Mouse (Mus musculus): Measurements from ENCODE around the gene Olfr742. TPM values are rescaled to one million over a fixed set of nuclear protein-coding genes. Genes with fewer than 3 reads are reported as not detected.

The Olfr742 gene
- total RNA-seq (2014; rRNA removed) (not detected in 2 replicates), polyA plus RNA-seq (2015; fragmentation: Nextera tagmentation; extraction: Ambion mirVana) (not detected in 2 replicates)

DNA sequence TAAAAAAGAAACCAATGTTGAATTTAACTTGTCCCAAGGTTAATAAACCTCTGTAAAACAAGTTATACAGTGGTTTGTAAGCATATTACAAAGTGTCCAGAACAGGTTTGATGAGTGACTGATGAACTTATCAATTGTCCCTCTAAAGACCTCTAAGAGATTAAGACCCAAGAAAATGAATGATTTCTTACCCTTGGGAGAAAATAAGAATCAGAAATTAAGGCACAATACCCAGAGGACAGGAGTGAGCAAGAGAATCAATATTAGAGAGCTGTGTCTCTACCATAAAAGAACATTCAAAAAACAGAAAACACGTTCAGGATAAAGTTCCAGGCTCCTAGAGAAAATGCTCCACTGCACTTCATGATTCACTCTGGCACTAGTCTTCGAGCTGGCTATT, at the start of gene Olfr742:
Gene Olfr742, plus strand, starts transcription at position 301 of the 400 bp plus-strand sequence.
- DNase-seq (ENCODE audit: low spot score) = no peak
- H3K9me3 ChIP-seq (ENCODE audit: low read length) = no peaks in the 10 kb centered on the region

DNA sequence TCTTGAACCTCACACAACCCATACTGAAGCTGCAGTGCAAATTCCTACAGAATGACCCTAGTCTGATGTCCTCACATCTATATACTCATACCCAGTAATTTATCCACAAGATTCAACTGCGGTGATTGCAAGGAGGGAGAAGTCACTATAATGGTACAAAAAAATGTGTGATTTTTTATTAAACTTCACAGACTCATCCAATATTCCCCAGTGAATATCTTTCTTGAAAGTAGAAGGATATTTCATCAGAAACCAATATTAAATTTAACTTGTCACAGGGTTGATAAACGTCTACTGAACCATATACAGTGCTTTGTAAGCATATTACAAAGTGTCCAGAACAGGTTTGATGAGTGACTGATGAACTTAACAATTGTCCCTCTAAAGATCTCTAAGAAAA, 31.0 kb upstream of the Olfr742 start, which contains the start of gene Olfr741:
Gene Olfr741, plus strand, starts transcription at position 301 of the 400 bp plus-strand sequence.
- no peaks in the 10 kb centered on the region for H3K4me1 ChIP-seq (ENCODE audit: insufficient read depth, low read length)
- no peak within 1 kb of the TSS for H3K27ac ChIP-seq
- H3K27me3 ChIP-seq (ENCODE audit: insufficient read depth, low read length) = no peaks in the 10 kb centered on the region
- H3K36me3 ChIP-seq (ENCODE audit: insufficient read depth, low read length) = no peaks in the 10 kb centered on the region
- TF ChIP-seq CTCF (IDR thresholded peaks at IDR 0.05; ENCODE audit: low read depth) = no peak
- no peak within 1 kb of the TSS for H3K4me2 ChIP-seq (ENCODE audit: low read depth, low read length)
- no peak within 1 kb of the TSS for H3K4me3 ChIP-seq (ENCODE audit: low read length)
- DNase-seq (ENCODE audit: low spot score) (no peak), ATAC-seq (no peak)
- no peaks in the 10 kb centered on the region for H3K9me3 ChIP-seq (ENCODE audit: low read length)
- H3K9ac ChIP-seq (replicated peaks; ENCODE audit: low read length) = no peak within 1 kb of the TSS
- WGBS = 66% methylated on average over 2 of the region's 2 CpGs

More for the DNA sequence above, at the start of gene Olfr742:
- TF ChIP-seq CTCF (IDR thresholded peaks at IDR 0.05; ENCODE audit: low read depth) = no peak
- H3K4me2 ChIP-seq (ENCODE audit: low read depth, low read length) = no peak within 1 kb of the TSS
- ATAC-seq = no peak
- H3K4me1 ChIP-seq (ENCODE audit: insufficient read depth, low read length) = no peaks in the 10 kb centered on the region
- H3K36me3 ChIP-seq (ENCODE audit: insufficient read depth, low read length) = no peaks in the 10 kb centered on the region
- H3K4me3 ChIP-seq (ENCODE audit: low read length) = no peak within 1 kb of the TSS
- H3K27me3 ChIP-seq (ENCODE audit: insufficient read depth, low read length) = no peaks in the 10 kb centered on the region
- 56% methylated on average over 2 of the region's 2 CpGs for WGBS
- H3K9ac ChIP-seq (replicated peaks; ENCODE audit: low read length) = no peak within 1 kb of the TSS
- H3K27ac ChIP-seq = no peak within 1 kb of the TSS

DNA sequence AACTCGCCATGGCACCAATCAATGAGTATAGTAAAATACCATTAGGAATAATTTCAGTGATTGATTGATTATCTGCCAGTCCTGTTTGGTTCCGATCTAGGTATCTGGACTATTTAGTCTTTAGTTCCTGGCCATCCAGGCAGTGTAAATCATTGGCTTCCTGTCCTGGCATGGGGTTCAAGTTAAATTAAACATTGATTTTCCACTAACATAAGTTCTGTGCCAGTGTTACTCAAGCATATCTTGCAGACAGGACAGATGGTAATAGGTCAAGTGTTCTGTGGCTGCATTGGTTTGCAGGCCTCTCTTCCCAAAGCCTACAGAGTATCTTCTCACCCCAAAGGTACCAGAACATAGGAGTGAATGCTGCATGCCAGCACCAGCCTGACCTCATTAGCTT, 25.0 kb upstream of the Olfr742 start:
- DNase-seq (ENCODE audit: low spot score) = no peak
- TF ChIP-seq CTCF (IDR thresholded peaks at IDR 0.05; ENCODE audit: low read depth) = no peak
- H3K27ac ChIP-seq = no peak overlapping the region
- no peaks in the 10 kb centered on the region for H3K36me3 ChIP-seq (ENCODE audit: insufficient read depth, low read length)
- H3K4me3 ChIP-seq (ENCODE audit: low read length) = no peak overlapping the region
- no peaks in the 10 kb centered on the region for H3K27me3 ChIP-seq (ENCODE audit: insufficient read depth, low read length)
- H3K4me1 ChIP-seq (ENCODE audit: insufficient read depth, low read length) = no peaks in the 10 kb centered on the region
- 73% methylated on average over 2 of the region's 2 CpGs for WGBS
- H3K9ac ChIP-seq (replicated peaks; ENCODE audit: low read length) = no peak overlapping the region
- H3K9me3 ChIP-seq (ENCODE audit: low read length) = no peaks in the 10 kb centered on the region
- ATAC-seq = no peak
- H3K4me2 ChIP-seq (ENCODE audit: low read depth, low read length) = no peak overlapping the region

DNA sequence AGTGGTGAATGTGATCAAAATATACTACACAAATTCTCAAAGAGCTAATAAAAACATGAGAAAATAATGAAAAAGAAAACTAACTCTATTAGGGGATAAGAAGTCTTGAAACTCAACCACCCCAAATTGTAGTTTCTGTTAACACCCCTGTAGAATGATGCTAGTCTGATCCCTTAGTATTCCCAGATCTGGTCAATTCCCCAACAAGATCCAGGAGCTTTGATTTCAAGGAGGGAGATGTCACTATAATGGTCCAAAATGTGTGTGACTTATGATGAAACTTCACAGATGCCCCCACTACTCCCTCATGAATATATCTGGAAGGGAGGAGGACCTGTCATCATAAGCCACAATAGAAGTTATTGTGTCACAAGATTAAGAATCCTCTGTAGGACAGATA, 18.1 kb downstream of the Olfr742 start, which contains the start of gene Olfr743:
Gene Olfr743, plus strand, starts transcription at position 301 of the 400 bp plus-strand sequence.
- no peak for TF ChIP-seq CTCF (IDR thresholded peaks at IDR 0.05; ENCODE audit: low read depth)
- Histone ChIP-seq H3K36me3 (ENCODE audit: insufficient read depth, low read length) (no peaks in the 10 kb centered on the region), H3K9me3 (ENCODE audit: low read length) (no peaks in the 10 kb centered on the region), H3K27ac (no peak within 1 kb of the TSS), H3K4me3 (ENCODE audit: low read length) (no peak within 1 kb of the TSS), H3K27me3 (ENCODE audit: insufficient read depth, low read length) (no peaks in the 10 kb centered on the region), H3K9ac (replicated peaks; ENCODE audit: low read length) (no peak within 1 kb of the TSS), H3K4me1 (ENCODE audit: insufficient read depth, low read length) (no peaks in the 10 kb centered on the region), H3K4me2 (ENCODE audit: low read depth, low read length) (no peak within 1 kb of the TSS)
- ATAC-seq = no peak
- DNase-seq (ENCODE audit: low spot score) = no peak

- 94% methylated on average over 2 of the region's 2 CpGs for WGBS
- H3K9me3 ChIP-seq (ENCODE audit: low read length) = no peaks in the 10 kb centered on the region
- H3K27ac ChIP-seq = no peak overlapping the region
- H3K4me1 ChIP-seq (ENCODE audit: insufficient read depth, low read length) = no peaks in the 10 kb centered on the region
- no peak for TF ChIP-seq CTCF (IDR thresholded peaks at IDR 0.05; ENCODE audit: low read depth)
- ATAC-seq = no peak
- no peak for DNase-seq (ENCODE audit: low spot score)
- H3K36me3 ChIP-seq (ENCODE audit: insufficient read depth, low read length) = no peaks in the 10 kb centered on the region
- no peaks in the 10 kb centered on the region for H3K27me3 ChIP-seq (ENCODE audit: insufficient read depth, low read length)
- H3K4me2 ChIP-seq (ENCODE audit: low read depth, low read length) = no peak overlapping the region
- no peak overlapping the region for H3K4me3 ChIP-seq (ENCODE audit: low read length)
- H3K9ac ChIP-seq (replicated peaks; ENCODE audit: low read length) = no peak overlapping the region
These were observed 49.3 kb downstream of the Olfr742 start for GRCm38 (mm10) chr14:50552734-50553133.

Other genes with a start within 250 kb of the Olfr742 start
- gene Olfr732, start 219.4 kb upstream of the Olfr742 start, total RNA-seq (2014; rRNA removed) = not detected in 2 replicates
- gene Olfr732, start 219.4 kb upstream of the Olfr742 start, polyA plus RNA-seq (2015; fragmentation: Nextera tagmentation; extraction: Ambion mirVana) = not detected in 2 replicates
- gene Olfr733, start 202.1 kb upstream of the Olfr742 start, total RNA-seq (2014; rRNA removed) = not detected in 2 replicates
- gene Olfr733, start 202.1 kb upstream of the Olfr742 start, polyA plus RNA-seq (2015; fragmentation: Nextera tagmentation; extraction: Ambion mirVana) = not detected in 2 replicates
- not detected in 2 replicates for gene Olfr734, start 176.8 kb upstream of the Olfr742 start, total RNA-seq (2014; rRNA removed)
- gene Olfr734, start 176.8 kb upstream of the Olfr742 start, polyA plus RNA-seq (2015; fragmentation: Nextera tagmentation; extraction: Ambion mirVana) = not detected in 2 replicates
- gene Olfr735, start 154.7 kb upstream of the Olfr742 start, total RNA-seq (2014; rRNA removed) = not detected in 2 replicates
- not detected in 2 replicates for gene Olfr735, start 154.7 kb upstream of the Olfr742 start, polyA plus RNA-seq (2015; fragmentation: Nextera tagmentation; extraction: Ambion mirVana)
- 0.04 TPM in 1 of 2 replicates, not detected in the other for gene Tlr11, start 145.7 kb upstream of the Olfr742 start, total RNA-seq (2014; rRNA removed)
- not detected in 2 replicates for gene Tlr11, start 145.7 kb upstream of the Olfr742 start, polyA plus RNA-seq (2015; fragmentation: Nextera tagmentation; extraction: Ambion mirVana)
- not detected in 2 replicates for gene Olfr736, start 122.4 kb upstream of the Olfr742 start, total RNA-seq (2014; rRNA removed)
- gene Olfr736, start 122.4 kb upstream of the Olfr742 start, polyA plus RNA-seq (2015; fragmentation: Nextera tagmentation; extraction: Ambion mirVana) = not detected in 2 replicates
- gene Olfr738, start 96.0 kb upstream of the Olfr742 start, total RNA-seq (2014; rRNA removed) = not detected in 2 replicates
- not detected in 2 replicates for gene Olfr738, start 96.0 kb upstream of the Olfr742 start, polyA plus RNA-seq (2015; fragmentation: Nextera tagmentation; extraction: Ambion mirVana)
- gene Olfr739, start 85.0 kb upstream of the Olfr742 start, total RNA-seq (2014; rRNA removed) = not detected in 2 replicates
- not detected in 2 replicates for gene Olfr739, start 85.0 kb upstream of the Olfr742 start, polyA plus RNA-seq (2015; fragmentation: Nextera tagmentation; extraction: Ambion mirVana)
- not detected in 2 replicates for gene Olfr740, start 58.1 kb upstream of the Olfr742 start, total RNA-seq (2014; rRNA removed)
- not detected in 2 replicates for gene Olfr740, start 58.1 kb upstream of the Olfr742 start, polyA plus RNA-seq (2015; fragmentation: Nextera tagmentation; extraction: Ambion mirVana)
- not detected in 2 replicates for gene Olfr741, start 30.9 kb upstream of the Olfr742 start, total RNA-seq (2014; rRNA removed)
- gene Olfr741, start 30.9 kb upstream of the Olfr742 start, polyA plus RNA-seq (2015; fragmentation: Nextera tagmentation; extraction: Ambion mirVana) = not detected in 2 replicates
- not detected in 2 replicates for gene Olfr743, start 18.2 kb downstream of the Olfr742 start, total RNA-seq (2014; rRNA removed)
- gene Olfr743, start 18.2 kb downstream of the Olfr742 start, polyA plus RNA-seq (2015; fragmentation: Nextera tagmentation; extraction: Ambion mirVana) = not detected in 2 replicates
- not detected in 2 replicates for gene Olfr744, start 111.3 kb downstream of the Olfr742 start, total RNA-seq (2014; rRNA removed)
- gene Olfr744, start 111.3 kb downstream of the Olfr742 start, polyA plus RNA-seq (2015; fragmentation: Nextera tagmentation; extraction: Ambion mirVana) = not detected in 2 replicates
- gene Olfr745, start 135.8 kb downstream of the Olfr742 start, total RNA-seq (2014; rRNA removed) = not detected in 2 replicates
- gene Olfr745, start 135.8 kb downstream of the Olfr742 start, polyA plus RNA-seq (2015; fragmentation: Nextera tagmentation; extraction: Ambion mirVana) = not detected in 2 replicates
- not detected in 2 replicates for gene Olfr746, start 143.5 kb downstream of the Olfr742 start, total RNA-seq (2014; rRNA removed)
- gene Olfr746, start 143.5 kb downstream of the Olfr742 start, polyA plus RNA-seq (2015; fragmentation: Nextera tagmentation; extraction: Ambion mirVana) = not detected in 2 replicates
- not detected in 2 replicates for gene Olfr747, start 189.6 kb downstream of the Olfr742 start, total RNA-seq (2014; rRNA removed)
- gene Olfr747, start 189.6 kb downstream of the Olfr742 start, polyA plus RNA-seq (2015; fragmentation: Nextera tagmentation; extraction: Ambion mirVana) = not detected in 2 replicates
- not detected in 2 replicates for gene Olfr748, start 203.8 kb downstream of the Olfr742 start, total RNA-seq (2014; rRNA removed)
- not detected in 2 replicates for gene Olfr748, start 203.8 kb downstream of the Olfr742 start, polyA plus RNA-seq (2015; fragmentation: Nextera tagmentation; extraction: Ambion mirVana)
- gene Olfr749, start 241.5 kb downstream of the Olfr742 start, total RNA-seq (2014; rRNA removed) = not detected in 2 replicates
- gene Olfr749, start 241.5 kb downstream of the Olfr742 start, polyA plus RNA-seq (2015; fragmentation: Nextera tagmentation; extraction: Ambion mirVana) = not detected in 2 replicates

All from hindbrain, postnatal 0 days (tissue).